Mouse (Mus musculus) kidney, postnatal 36 days (tissue): ENCODE measurements around the gene Gm13078.

Experiments used
- DNase-seq, 2 experiments: peaks; one replicate each; pipeline ENCODE4 v3.0.0; 2021 to 2022; ENCODE audit warnings: mixed read lengths in 2 of 2

Gm13078 gene

GRCm38 (mm10) chr4:143719155-143719554, at the start of gene Gm13078:
Gene Gm13078 (plus strand): TSS chr4:143719455.
- DNase-seq, result no peak

DNA sequence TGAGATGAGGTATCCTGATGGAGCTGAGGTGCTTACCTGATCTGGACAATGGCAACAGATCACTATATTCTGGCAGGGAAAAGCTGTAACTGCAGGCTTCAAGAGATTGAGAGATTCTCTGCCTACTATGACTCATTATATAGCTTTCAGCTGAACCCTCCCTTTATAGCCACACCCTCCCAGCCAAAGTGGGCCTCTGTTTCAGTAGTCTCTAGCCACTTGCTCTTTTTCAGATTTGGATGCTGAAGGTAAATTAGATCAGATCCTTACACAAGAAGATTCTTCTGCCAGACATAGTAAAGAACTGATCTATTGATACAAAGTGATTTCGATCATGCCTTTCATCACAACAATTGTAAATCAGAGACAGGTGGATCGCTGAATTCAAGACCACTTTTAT, 16.6 kb upstream of the Gm13078 start, which contains the start of gene Gm13089:
Gene Gm13089 (minus strand): TSS at position 101 of the 400 bp plus-strand sequence.
- DNase-seq, result no peak
